Mouse (Mus musculus): ENCODE data around the gene Tcf19. TPM values are rescaled to one million over a fixed set of nuclear protein-coding genes. Genes with fewer than 3 reads are reported as not detected.
"Not testable (repeated sequence)": the region's sequence is repeated elsewhere in the genome, so short reads cannot be mapped to it uniquely, and the experiment has no call there.

Tcf19 gene
- total RNA-seq, 2 experiments from 2014 or later: 4.7 to 6.1 TPM

- no peak for DNase-seq (ENCODE audit: extremely low spot score in 1 of 2, low spot score in 1 of 2)
These were observed 28.6 kb downstream of the Tcf19 start for GRCm38 (mm10) chr17:35488041-35488440.

- no peak for DNase-seq (ENCODE audit: extremely low spot score in 1 of 2, low spot score in 1 of 2)
These were observed 29.9 kb downstream of the Tcf19 start for GRCm38 (mm10) chr17:35486726-35487125.

DNA sequence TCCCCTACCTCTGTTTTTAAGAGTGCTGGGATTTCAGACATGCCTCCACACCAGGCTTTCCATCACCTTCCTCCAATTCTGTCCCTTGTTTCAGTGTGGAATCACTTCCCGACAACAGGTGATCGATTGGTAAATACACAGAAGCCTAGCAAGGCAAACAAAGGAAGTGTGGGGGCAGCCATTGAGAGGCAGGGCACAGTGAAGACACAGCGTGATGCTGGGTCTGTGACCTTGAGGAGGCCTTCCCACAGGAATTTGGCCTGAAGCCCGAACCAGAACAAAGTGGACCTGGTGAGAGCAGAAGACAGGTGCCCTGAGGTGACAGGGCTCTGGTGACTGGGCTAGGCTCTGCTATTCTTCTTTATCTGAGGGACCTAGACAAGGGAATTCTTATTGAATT is 30.9 kb downstream of the Tcf19 start:
- no peak for DNase-seq (ENCODE audit: extremely low spot score in 1 of 2, low spot score in 1 of 2)

- DNase-seq (ENCODE audit: extremely low spot score in 1 of 2, low spot score in 1 of 2): peak; percentile 32 to 74
These were observed 32.6 kb downstream of the Tcf19 start for GRCm38 (mm10) chr17:35484066-35484465.

GRCm38 (mm10) chr17:35469842-35470751 is 46.5 kb downstream of the Tcf19 start, which contains the start of gene H2-Q10:
TSS of gene H2-Q10 (plus strand) at chr17:35470089.
- DNase-seq (ENCODE audit: extremely low spot score in 1 of 2, low spot score in 1 of 2): no peak

DNA sequence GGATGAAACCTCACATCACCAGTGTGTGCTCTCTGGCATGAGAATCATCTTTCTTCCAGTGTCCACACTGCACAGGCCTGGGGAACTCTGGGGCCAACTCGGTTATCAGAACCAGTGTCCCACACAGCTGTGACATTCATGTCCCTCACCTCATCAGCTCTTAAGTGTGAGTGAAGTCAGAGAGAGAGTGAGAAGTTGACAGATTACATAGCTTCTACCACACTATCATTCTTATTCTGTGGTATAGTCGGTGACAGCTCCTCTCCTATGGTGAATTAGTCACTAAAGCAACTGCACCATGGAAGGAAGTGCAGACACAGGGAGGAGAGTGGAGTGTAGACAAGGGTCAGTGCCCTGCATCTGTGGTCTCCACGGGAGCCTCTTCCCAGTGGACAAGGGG is 47.7 kb downstream of the Tcf19 start:
- DNase-seq (ENCODE audit: extremely low spot score in 1 of 2, low spot score in 1 of 2): not testable (repeated sequence)

- DNase-seq (ENCODE audit: extremely low spot score in 1 of 2, low spot score in 1 of 2): not testable (repeated sequence)
These were observed 51.0 kb downstream of the Tcf19 start for GRCm38 (mm10) chr17:35465651-35466050.

Other genes with a start within 250 kb of the Tcf19 start
- under 1 TPM in 1 of 2 experiments, not detected in 1; 0.42 TPM for gene H2-Q1, start 196.4 kb downstream of the Tcf19 start, total RNA-seq (2021)
- under 1 TPM in 1 of 2 experiments, not detected in 1; 0.44 TPM for gene H2-Q2, start 174.6 kb downstream of the Tcf19 start, total RNA-seq (2021)
- gene H2-Q4, start 137.2 kb downstream of the Tcf19 start, total RNA-seq (2021): 1 to 10 TPM; 1.5 to 1.9 TPM
- gene H2-Q6, start 92.0 kb downstream of the Tcf19 start, total RNA-seq (2021): not detected
- gene H2-Q7, start 77.7 kb downstream of the Tcf19 start, total RNA-seq (2021): under 1 TPM; 0.10 to 0.38 TPM
- gene H2-Q10, start 46.7 kb downstream of the Tcf19 start, total RNA-seq (2021): under 1 TPM in 1 of 2 experiments, not detected in 1; 0.09 TPM
- gene Pou5f1, start 10.8 kb downstream of the Tcf19 start, total RNA-seq (2021): under 1 TPM in 1 of 2 experiments, not detected in 1; 0.26 TPM
- 10 to 100 TPM in 1 of 2 experiments, 1 to 10 TPM in 1; 8.0 to 10.5 TPM for gene Cchcr1, start 276 bp upstream of the Tcf19 start, total RNA-seq (2021)
- under 1 TPM; 0.32 to 0.61 TPM for gene Psors1c2, start 16.4 kb upstream of the Tcf19 start, total RNA-seq (2021)
- under 1 TPM; 0.20 to 0.70 TPM for gene Cdsn, start 35.3 kb upstream of the Tcf19 start, total RNA-seq (2021)
- not detected for gene 2300002M23Rik, start 50.6 kb upstream of the Tcf19 start, total RNA-seq (2021)
- not detected for gene Sfta2, start 84.7 kb upstream of the Tcf19 start, total RNA-seq (2021)
- gene Gm9573, start 109.8 kb upstream of the Tcf19 start, total RNA-seq (2021): not detected
- not detected for gene Mucl3, start 126.9 kb upstream of the Tcf19 start, total RNA-seq (2021)
- 10 to 100 TPM; 33.7 to 42.0 TPM for gene Vars2, start 150.8 kb upstream of the Tcf19 start, total RNA-seq (2021)
- gene Gtf2h4, start 156.9 kb upstream of the Tcf19 start, total RNA-seq (2021): 10 to 100 TPM; 30.2 to 33.7 TPM
- 10 to 100 TPM; 78.5 to 82.0 TPM for gene Ddr1, start 187.8 kb upstream of the Tcf19 start, total RNA-seq (2021)